Mouse (Mus musculus): ENCODE results near the gene Gm3696.
"Not testable (repeated sequence)": the region's sequence is repeated elsewhere in the genome, so short reads cannot be mapped to it uniquely, and the experiment has no call there.

Gm3696 gene

GRCm38 (mm10) chr14:7100521-7100920 is at the start of gene Gm3696:
Gene Gm3696, minus strand, starts transcription at chr14:7100621.
- not testable (repeated sequence) for DNase-seq

GRCm38 (mm10) chr14:7125312-7125711 is 24.9 kb upstream of the Gm3696 start, which contains the start of gene Gm6676:
Gene Gm6676, minus strand, starts transcription at chr14:7125412.
- not testable (repeated sequence) for DNase-seq

GRCm38 (mm10) chr14:7105124-7105802 is 4.8 kb upstream of the Gm3696 start:
- DNase-seq: peak; percentile 17

- DNase-seq: not testable (repeated sequence)
Measured at GRCm38 (mm10) chr14:7044870-7045269, 55.6 kb downstream of the Gm3696 start, which contains the start of gene Gm3685. Gene Gm3685, minus strand, starts transcription at chr14:7044970.
